Mouse (Mus musculus) heart, embryonic 14.5 days (tissue): ENCODE results near the gene Tnpo1. TPM values are rescaled to one million over a fixed set of nuclear protein-coding genes. Genes with fewer than 3 reads are reported as not detected.

Experiments
- ATAC-seq: fragments of 200-750 bp; cut with Nextera tagmentation; 2 replicates; pipeline ENCODE4 v1.8.0; 2017; ENCODE audit warnings: low read depth, moderate TSS enrichment; ENCODE audit not compliant: insufficient number of reproducible peaks, insufficient read depth, low FRiP score
- H3K27ac ChIP-seq, 2 experiments: fragments of 200-500 bp in 1 of 2; fragments of 300-500 bp in 1 of 2; sonication (generic) in 1 of 2; replicated peaks in 1 of 2; 2 replicates each; pipeline ENCODE4 v1.5.1; 2012 to 2014; ENCODE audit warnings: low read depth in 2 of 2, low read length in 2 of 2, control low read depth in 1 of 2, mild to moderate bottlenecking in 1 of 2, mixed read lengths in 1 of 2; ENCODE audit not compliant: control insufficient read depth in 1 of 2, insufficient read depth in 1 of 2
- H3K27me3 ChIP-seq: fragments of 300-500 bp; sonication (generic); 2 replicates; pipeline ENCODE4 v1.6.1; 2014; ENCODE audit warnings: mild to moderate bottlenecking, low read length, control low read depth; ENCODE audit not compliant: control insufficient read depth, insufficient read depth
- H3K36me3 ChIP-seq: fragments of 300-500 bp; sonication (generic); 2 replicates; pipeline ENCODE4 v1.6.1; 2014; ENCODE audit warnings: mild to moderate bottlenecking, control low read depth, low read length, mixed read lengths; ENCODE audit not compliant: control insufficient read depth, insufficient read depth
- H3K4me1 ChIP-seq, 2 experiments: fragments of 200-500 bp in 1 of 2; fragments of 300-500 bp in 1 of 2; sonication (generic) in 1 of 2; 2 replicates each; pipeline ENCODE4 v1.6.1; 2012 to 2014; ENCODE audit warnings: low read length in 2 of 2, control low read depth in 1 of 2, mixed read lengths in 1 of 2; ENCODE audit not compliant: control insufficient read depth in 2 of 2, insufficient read depth in 2 of 2
- H3K4me2 ChIP-seq: fragments of 300-500 bp; sonication (generic); 2 replicates; pipeline ENCODE4 v1.6.1; 2014; ENCODE audit warnings: mild to moderate bottlenecking, low read length
- H3K4me3 ChIP-seq, 2 experiments: fragments of 200-500 bp in 1 of 2; fragments of 300-500 bp in 1 of 2; sonication (generic) in 1 of 2; 2 replicates each; pipeline ENCODE4 v1.5.1; 2012 to 2014; ENCODE audit warnings: low read length in 2 of 2, mild to moderate bottlenecking in 2 of 2, control low read depth in 1 of 2, low read depth in 1 of 2, moderate library complexity in 1 of 2; ENCODE audit not compliant: control insufficient read depth in 1 of 2, insufficient read depth in 1 of 2
- H3K9ac ChIP-seq: fragments of 300-500 bp; sonication (generic); 2 replicates; pipeline ENCODE4 v1.6.1; 2014; ENCODE audit warnings: mild to moderate bottlenecking, low read length
- H3K9me3 ChIP-seq: fragments of 300-500 bp; sonication (generic); 2 replicates; pipeline ENCODE4 v1.6.1; 2016; ENCODE audit warnings: low read length, control low read depth; ENCODE audit not compliant: control insufficient read depth
- WGBS: fragments of 180-500 bp; shearing (Covaris S2); extraction: QIAGEN DNeasy Blood & Tissue Kit; methylation state at CpG from one replicate; pipeline ENCODE4 v1.1.7; 2014; 5-methylcytosine and 5-hydroxymethylcytosine counted together
- polyA plus RNA-seq: library from polyadenylated mRNA; unstranded; fragments of >200 nt; fragmentation: Nextera tagmentation; extraction: Ambion mirVana; gene quantifications from 2 replicates; pipeline ENCODE4 v1.2.1, GENCODE M21; 2014

Gene Tnpo1
- polyA plus RNA-seq, 1 experiment from 2014 or later: 39.6 TPM

GRCm38 (mm10) chr13:98945908-98946307, 19.7 kb upstream of the Tnpo1 start:
- no peaks in the 10 kb centered on the region for H3K4me1 ChIP-seq
- no peak for ATAC-seq
- no peak overlapping the region for H3K9ac ChIP-seq
- no peaks in the 10 kb centered on the region for H3K27me3 ChIP-seq
- WGBS: 67% methylated on average over 3 of the region's 3 CpGs
- H3K27ac ChIP-seq: no peak overlapping the region
- no peak overlapping the region for H3K4me2 ChIP-seq
- H3K36me3 ChIP-seq: no peaks in the 10 kb centered on the region
- no peaks in the 10 kb centered on the region for H3K9me3 ChIP-seq
- H3K4me3 ChIP-seq: no peak overlapping the region

- Histone ChIP-seq H3K4me2 (no peak overlapping the region), H3K27ac (no peak overlapping the region), H3K4me1 (no peaks in the 10 kb centered on the region), H3K9me3 (no peaks in the 10 kb centered on the region), H3K36me3 (no peaks in the 10 kb centered on the region), H3K9ac (no peak overlapping the region), H3K4me3 (no peak overlapping the region), H3K27me3 (no peaks in the 10 kb centered on the region)
- 94% methylated on average over 4 of the region's 4 CpGs for WGBS
- ATAC-seq: no peak
Measured at GRCm38 (mm10) chr13:98945381-98945780, 19.2 kb upstream of the Tnpo1 start.

- Histone ChIP-seq H3K9ac (no peak overlapping the region), H3K27me3 (no peaks in the 10 kb centered on the region), H3K4me2 (no peak overlapping the region), H3K36me3 (no peaks in the 10 kb centered on the region), H3K27ac (no peak overlapping the region), H3K4me3 (no peak overlapping the region), H3K9me3 (no peaks in the 10 kb centered on the region), H3K4me1 (no peaks in the 10 kb centered on the region)
- ATAC-seq: no peak
- 70% methylated on average over 7 of the region's 7 CpGs for WGBS
Measured at GRCm38 (mm10) chr13:98944620-98945081, 18.5 kb upstream of the Tnpo1 start.

- Histone ChIP-seq H3K4me2 (no peak overlapping the region), H3K9me3 (no peaks in the 10 kb centered on the region), H3K36me3 (no peaks in the 10 kb centered on the region), H3K4me3 (no peak overlapping the region), H3K27ac (no peak overlapping the region), H3K27me3 (no peaks in the 10 kb centered on the region), H3K9ac (no peak overlapping the region), H3K4me1 (0 out of 4 replicates have a peak, but pooled peaks cover 0 to 3% of the 10 kb centered on the region in 2 experiments)
- WGBS: 58% methylated on average over 6 of the region's 6 CpGs
- no peak for ATAC-seq
Measured at GRCm38 (mm10) chr13:98942360-98942759, 16.2 kb upstream of the Tnpo1 start.

GRCm38 (mm10) chr13:98941829-98942343, 15.7 kb upstream of the Tnpo1 start:
- Histone ChIP-seq H3K9ac (no peak overlapping the region), H3K9me3 (no peaks in the 10 kb centered on the region), H3K4me3 (no peak overlapping the region), H3K4me1 (0 out of 4 replicates have a peak, but pooled peaks cover 0 to 4% of the 10 kb centered on the region in 2 experiments), H3K36me3 (no peaks in the 10 kb centered on the region), H3K27me3 (no peaks in the 10 kb centered on the region), H3K4me2 (no peak overlapping the region), H3K27ac (no peak overlapping the region)
- no peak for ATAC-seq
- WGBS: 66% methylated on average over 7 of the region's 7 CpGs

GRCm38 (mm10) chr13:98937108-98937507, 10.9 kb upstream of the Tnpo1 start:
- Histone ChIP-seq H3K27ac (no peak overlapping the region), H3K9me3 (no peaks in the 10 kb centered on the region), H3K4me1 (0 out of 4 replicates have a peak, but pooled peaks cover 0 to 4% of the 10 kb centered on the region in 2 experiments), H3K4me3 (no peak overlapping the region), H3K4me2 (no peak overlapping the region), H3K27me3 (no peaks in the 10 kb centered on the region), H3K36me3 (no peaks in the 10 kb centered on the region), H3K9ac (no peak overlapping the region)
- ATAC-seq: no peak
- WGBS: 42% methylated on average over 6 of the region's 6 CpGs

- H3K27ac ChIP-seq: no peak overlapping the region
- no peak for ATAC-seq
- H3K9me3 ChIP-seq: no peaks in the 10 kb centered on the region
- peaks cover 2 to 8% of the 10 kb centered on the region in 2 experiments; a peak in 2 of 4 replicates for H3K4me1 ChIP-seq
- WGBS: 97% methylated on average over 2 of the region's 2 CpGs
- no peaks in the 10 kb centered on the region for H3K36me3 ChIP-seq
- H3K27me3 ChIP-seq: no peaks in the 10 kb centered on the region
- H3K9ac ChIP-seq: no peak overlapping the region
- H3K4me2 ChIP-seq: no peak overlapping the region
- no peak overlapping the region for H3K4me3 ChIP-seq
Measured at GRCm38 (mm10) chr13:98928908-98929307, 2.7 kb upstream of the Tnpo1 start.

GRCm38 (mm10) chr13:98926958-98927242, 716 bp upstream of the Tnpo1 start:
- peak overlapping the region; percentile 76 to 93 for H3K27ac ChIP-seq
- no peak for ATAC-seq
- peak overlapping the region in 1 of 2 experiments; percentile 78; a peak in 3 of 4 replicates for H3K4me3 ChIP-seq
- H3K36me3 ChIP-seq: no peaks in the 10 kb centered on the region
- peaks cover 2 to 8% of the 10 kb centered on the region in 2 experiments; a peak in 2 of 4 replicates for H3K4me1 ChIP-seq
- H3K9ac ChIP-seq: peak overlapping the region; percentile 97
- H3K4me2 ChIP-seq: peak overlapping the region; percentile 82
- H3K9me3 ChIP-seq: no peaks in the 10 kb centered on the region
- WGBS: 73% methylated on average over 3 of the region's 3 CpGs
- no peaks in the 10 kb centered on the region for H3K27me3 ChIP-seq
